Mouse (Mus musculus): ENCODE data around the gene Gls.

DNA sequence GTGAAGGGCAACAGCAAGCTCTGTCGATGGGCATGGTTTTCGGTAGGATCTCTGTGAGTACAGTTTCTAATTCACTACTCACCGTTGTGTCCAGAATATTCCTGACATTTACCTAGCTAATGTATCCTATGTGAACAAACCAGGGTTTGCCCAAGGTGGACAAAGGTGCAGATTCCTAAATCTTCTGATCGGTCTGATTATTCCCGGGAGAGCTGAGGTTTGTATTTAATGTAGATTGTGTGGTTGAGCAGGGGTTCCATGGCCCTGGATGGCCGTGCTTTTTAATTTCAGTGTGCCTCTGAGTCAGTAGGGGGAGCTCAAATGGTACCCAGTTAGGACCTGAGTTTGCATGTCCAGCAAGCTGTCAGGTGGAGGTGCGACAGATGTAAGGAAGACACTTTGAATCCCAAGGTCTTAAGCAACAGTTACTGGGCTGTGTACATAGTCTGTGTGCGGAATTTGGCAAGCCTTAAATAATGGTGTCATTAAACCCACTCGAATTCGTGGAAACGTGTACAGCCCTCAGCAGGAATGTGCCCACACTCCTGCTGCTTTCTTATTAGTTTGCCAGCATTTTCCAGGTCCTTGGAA, 101.2 kb downstream of the Gls start:
- TF ChIP-seq POLR2A (IDR thresholded peaks at IDR 0.05; ENCODE audit: insufficient read length, low read depth) (no peak), TCF3 (IDR thresholded peaks at IDR 0.05; ENCODE audit: insufficient read length, low read depth) (no peak), CEBPB (IDR thresholded peaks at IDR 0.05; ENCODE audit: insufficient read depth, poor library complexity, severe bottlenecking) (no peak), MYOG (IDR thresholded peaks at IDR 0.05; ENCODE audit: control insufficient read depth in 1 of 3, insufficient read depth in 1 of 3, insufficient read length in 2 of 3, low read depth in 2 of 3) (no peak), REST (IDR thresholded peaks at IDR 0.05; ENCODE audit: insufficient read depth, insufficient read length) (no peak), E2F4 (IDR thresholded peaks at IDR 0.05; ENCODE audit: insufficient read depth) (no peak), MAX (IDR thresholded peaks at IDR 0.05; ENCODE audit: low read depth) (no peak), SRF (IDR thresholded peaks at IDR 0.05; ENCODE audit: control insufficient read depth, insufficient read length, low read depth) (no peak), TCF12 (IDR thresholded peaks at IDR 0.05; ENCODE audit: insufficient read depth, poor library complexity, severe bottlenecking) (no peak)

Measured in myocyte (in vitro differentiated cells).